Mouse (Mus musculus) liver, embryonic 16.5 days (tissue): Measurements from ENCODE around the gene Rnf167. TPM values are rescaled to one million over a fixed set of nuclear protein-coding genes. Genes with fewer than 3 reads are reported as not detected.

Experiments used
- ATAC-seq: fragments of 200-750 bp; cut with Nextera tagmentation; 2 replicates; pipeline ENCODE4 v1.8.0; 2017; ENCODE audit warnings: low read depth, mild to moderate bottlenecking, moderate number of reproducible peaks, moderate library complexity
- H3K27ac ChIP-seq: fragments of 300-500 bp; sonication (generic); 2 replicates; pipeline ENCODE4 v1.5.1; 2014; ENCODE audit warnings: mild to moderate bottlenecking, low read length
- H3K27me3 ChIP-seq: fragments of 300-500 bp; sonication (generic); 2 replicates; pipeline ENCODE4 v1.6.1; 2014; ENCODE audit warnings: low read depth, low read length, mixed read lengths; ENCODE audit not compliant: control insufficient read depth, insufficient read depth
- H3K36me3 ChIP-seq: fragments of 300-500 bp; sonication (generic); 2 replicates; pipeline ENCODE4 v1.6.1; 2014; ENCODE audit warnings: mild to moderate bottlenecking; ENCODE audit not compliant: control insufficient read depth, insufficient read depth
- H3K4me1 ChIP-seq: fragments of 300-500 bp; sonication (generic); 2 replicates; pipeline ENCODE4 v1.6.1; 2014; ENCODE audit warnings: low read depth, low read length, mixed read lengths; ENCODE audit not compliant: control insufficient read depth
- H3K4me2 ChIP-seq: fragments of 300-500 bp; sonication (generic); 2 replicates; pipeline ENCODE4 v1.6.1; 2014; ENCODE audit warnings: low read depth, low read length, mixed read lengths
- H3K4me3 ChIP-seq: fragments of 300-500 bp; sonication (generic); 2 replicates; pipeline ENCODE4 v1.5.1; 2014; ENCODE audit warnings: low read depth, mild to moderate bottlenecking, low read length
- H3K9ac ChIP-seq: fragments of 300-500 bp; sonication (generic); 2 replicates; pipeline ENCODE4 v1.6.1; 2014; ENCODE audit warnings: low read depth, low read length
- H3K9me3 ChIP-seq: fragments of 300-500 bp; sonication (generic); replicated peaks from 2 replicates; pipeline ENCODE4 v1.6.1; 2016; ENCODE audit warnings: low read length; ENCODE audit not compliant: control insufficient read depth
- WGBS: fragments of 180-500 bp; shearing (Covaris S2); extraction: QIAGEN DNeasy Blood & Tissue Kit; methylation state at CpG from one replicate; pipeline ENCODE4 v1.1.7; 2014; ENCODE audit not compliant: insufficient replicate concordance; 5-methylcytosine and 5-hydroxymethylcytosine counted together
- polyA plus RNA-seq: library from polyadenylated mRNA; unstranded; fragments of >200 nt; fragmentation: Nextera tagmentation; extraction: Ambion mirVana; gene quantifications from 2 replicates; pipeline ENCODE4 v1.2.1, GENCODE M21; 2015

The Rnf167 gene
- polyA plus RNA-seq, 1 experiment from 2014 or later: 79.6 TPM

- 79% methylated on average over 7 of the region's 7 CpGs for WGBS
- ATAC-seq: no peak
- peaks cover 10% of the 10 kb centered on the region for H3K4me1 ChIP-seq
- no peaks in the 10 kb centered on the region; the same call in 1 of the 2 replicates for H3K27me3 ChIP-seq
- no peaks in the 10 kb centered on the region; the same call in 1 of the 2 replicates for H3K36me3 ChIP-seq
- no peak overlapping the region for H3K4me3 ChIP-seq
- no peak overlapping the region for H3K27ac ChIP-seq
- H3K9me3 ChIP-seq: no peaks in the 10 kb centered on the region
- H3K9ac ChIP-seq: no peak overlapping the region
- no peak overlapping the region for H3K4me2 ChIP-seq
Observed at GRCm38 (mm10) chr11:70612505-70612904, 34.5 kb upstream of the Rnf167 start.

DNA sequence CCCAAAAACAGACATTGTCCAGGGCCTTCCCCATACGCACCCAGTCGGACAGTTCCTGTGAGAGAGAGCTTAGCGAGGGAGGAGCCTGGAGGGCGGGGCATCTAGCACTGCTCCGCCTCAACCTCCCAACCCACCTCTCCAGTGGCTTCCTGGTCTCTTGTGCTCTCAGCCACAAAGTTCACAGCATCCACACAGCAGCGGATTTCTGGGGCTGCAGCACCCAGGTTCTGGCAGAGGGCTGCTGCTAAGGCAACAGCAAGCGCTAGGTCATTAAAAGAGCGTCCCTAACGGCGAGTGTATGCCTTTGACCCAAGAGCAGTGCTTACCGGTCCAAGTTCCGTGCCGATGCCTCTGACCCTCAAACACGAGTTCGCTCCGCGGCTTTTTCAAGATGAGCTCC is 32.0 kb upstream of the Rnf167 start:
- no peaks in the 10 kb centered on the region; the same call in 1 of the 2 replicates for H3K27me3 ChIP-seq
- no peaks in the 10 kb centered on the region for H3K9me3 ChIP-seq
- H3K9ac ChIP-seq: peak overlapping the region; percentile 53
- peak overlapping the region; percentile 89 for H3K4me2 ChIP-seq
- under 1% methylated on average over 17 of the region's 17 CpGs for WGBS
- peak overlapping the region; percentile 60 for H3K4me3 ChIP-seq
- H3K27ac ChIP-seq: 0 out of 2 replicates have a peak overlapping the region, but pooled peaks have one; percentile 16
- peak; percentile 86 for ATAC-seq
- peaks cover 10% of the 10 kb centered on the region for H3K4me1 ChIP-seq
- H3K36me3 ChIP-seq: no peaks in the 10 kb centered on the region; the same call in 1 of the 2 replicates

DNA sequence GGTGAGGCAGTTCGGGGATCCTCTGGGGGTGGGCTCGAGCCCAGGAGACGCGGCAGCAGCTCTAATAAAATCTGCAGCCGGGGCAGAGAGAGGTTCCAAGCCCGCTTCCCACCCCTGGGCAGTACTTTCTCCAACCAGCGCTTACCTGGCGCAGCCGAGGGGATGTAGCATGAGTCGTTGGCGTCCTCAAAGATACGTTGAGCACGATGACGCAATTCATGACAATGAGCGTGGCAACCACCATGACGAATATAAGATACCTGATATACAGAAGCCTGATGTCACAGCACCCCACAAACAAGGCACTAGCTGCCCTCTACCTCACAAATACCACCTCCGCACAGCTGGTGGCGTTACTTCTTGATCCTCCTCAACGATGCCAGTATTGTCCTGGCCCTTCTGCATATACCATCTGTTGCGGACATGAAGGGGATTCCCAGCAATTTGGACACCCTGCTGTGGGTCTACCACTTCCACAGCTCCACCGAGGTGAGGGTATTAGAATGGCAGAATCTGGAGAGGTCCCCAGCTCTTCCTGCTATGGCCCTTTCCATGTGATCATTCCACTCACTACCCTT is 31.4 kb upstream of the Rnf167 start, which contains the start of gene 4930544D05Rik:
TSS of gene 4930544D05Rik (plus strand) at position 333 of the 578 bp plus-strand sequence.
- 0 out of 2 replicates have a peak within 1 kb of the TSS, but pooled peaks have one; percentile 16 for H3K27ac ChIP-seq
- no peaks in the 10 kb centered on the region; the same call in 1 of the 2 replicates for H3K36me3 ChIP-seq
- WGBS: 15% methylated on average over 21 of the region's 21 CpGs
- H3K9me3 ChIP-seq: no peaks in the 10 kb centered on the region
- 0 out of 2 replicates have a peak, but pooled peaks have one; percentile 9 for ATAC-seq
- H3K27me3 ChIP-seq: no peaks in the 10 kb centered on the region; the same call in 1 of the 2 replicates
- H3K9ac ChIP-seq: peak within 1 kb of the TSS; percentile 53
- peak within 1 kb of the TSS; percentile 89 for H3K4me2 ChIP-seq
- peaks cover 10% of the 10 kb centered on the region for H3K4me1 ChIP-seq
- H3K4me3 ChIP-seq: peak within 1 kb of the TSS; percentile 60

DNA sequence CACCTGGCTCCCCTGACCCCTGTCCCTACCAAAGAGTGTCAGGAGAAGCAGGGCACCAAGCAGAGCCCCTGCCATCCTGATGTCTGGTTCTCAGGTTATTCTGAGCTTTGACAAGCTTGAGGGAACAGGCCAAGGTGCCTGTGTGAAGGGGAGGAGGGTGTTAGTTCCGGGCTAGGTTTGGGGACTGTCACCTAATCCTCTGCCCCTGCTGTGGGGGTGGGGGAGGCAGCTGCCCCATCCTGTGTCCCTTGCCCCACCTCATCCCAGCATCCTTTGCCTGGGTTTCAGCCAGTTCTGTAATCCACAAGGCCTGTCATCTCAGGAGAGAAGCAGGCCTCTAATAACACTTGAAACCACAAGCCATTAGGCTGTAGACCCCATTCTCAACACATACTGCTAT is 27.9 kb upstream of the Rnf167 start, which contains the start of gene Chrne:
TSS of gene Chrne (minus strand) at position 116 of the 400 bp plus-strand sequence.
- H3K27me3 ChIP-seq: no peaks in the 10 kb centered on the region; the same call in 1 of the 2 replicates
- 36% methylated on average over 1 of the region's 1 CpGs for WGBS
- H3K36me3 ChIP-seq: no peaks in the 10 kb centered on the region
- H3K27ac ChIP-seq: no peak within 1 kb of the TSS
- ATAC-seq: no peak
- peaks cover 10% of the 10 kb centered on the region for H3K4me1 ChIP-seq
- H3K9me3 ChIP-seq: no peaks in the 10 kb centered on the region
- no peak within 1 kb of the TSS for H3K4me2 ChIP-seq
- H3K4me3 ChIP-seq: no peak within 1 kb of the TSS
- H3K9ac ChIP-seq: no peak within 1 kb of the TSS

GRCm38 (mm10) chr11:70621972-70622814 is 24.8 kb upstream of the Rnf167 start:
- no peak overlapping the region for H3K27ac ChIP-seq
- ATAC-seq: peak; percentile 70
- H3K4me2 ChIP-seq: no peak overlapping the region
- no peak overlapping the region for H3K4me3 ChIP-seq
- 51% methylated on average over 7 of the region's 7 CpGs for WGBS
- no peaks in the 10 kb centered on the region for H3K27me3 ChIP-seq
- no peaks in the 10 kb centered on the region for H3K36me3 ChIP-seq
- H3K9ac ChIP-seq: no peak overlapping the region
- no peaks in the 10 kb centered on the region for H3K9me3 ChIP-seq
- H3K4me1 ChIP-seq: no peaks in the 10 kb centered on the region

DNA sequence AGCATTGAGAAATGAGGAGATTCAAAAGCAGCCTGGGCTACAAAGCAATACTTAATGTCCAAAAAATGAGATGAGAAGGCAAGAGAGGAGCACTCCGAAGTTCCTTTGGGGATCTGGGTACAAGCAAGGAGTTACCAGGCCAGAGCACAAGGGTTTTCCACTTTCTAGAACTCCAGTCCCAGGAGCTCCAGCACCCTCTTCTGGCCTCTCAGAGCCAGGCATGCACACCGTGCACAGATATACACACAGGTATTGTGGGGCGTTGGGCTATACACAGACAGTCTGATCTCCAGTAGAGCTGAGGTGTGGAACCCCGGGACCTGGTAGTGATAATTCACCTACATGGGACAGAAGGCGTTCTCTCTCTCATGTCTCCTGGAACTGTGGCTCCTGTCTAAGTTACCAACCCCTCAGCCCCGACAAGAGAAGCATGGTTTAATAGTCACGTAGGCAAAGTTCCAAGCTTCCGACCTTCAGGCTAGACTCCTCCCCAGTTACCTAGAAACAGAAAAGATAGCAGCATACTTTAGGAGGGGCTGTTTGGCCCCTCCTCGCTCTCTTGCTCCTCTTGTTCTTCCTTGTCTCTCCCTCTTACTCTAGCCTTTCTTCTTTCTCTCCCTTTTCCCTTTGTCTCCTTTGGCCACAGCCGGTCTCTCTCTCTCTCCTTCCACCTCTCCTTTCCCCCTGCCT is 23.8 kb upstream of the Rnf167 start:
- no peaks in the 10 kb centered on the region for H3K27me3 ChIP-seq
- H3K9ac ChIP-seq: no peak overlapping the region
- no peaks in the 10 kb centered on the region for H3K4me1 ChIP-seq
- H3K4me3 ChIP-seq: no peak overlapping the region
- WGBS: 68% methylated on average over 10 of the region's 10 CpGs
- H3K27ac ChIP-seq: no peak overlapping the region
- H3K36me3 ChIP-seq: no peaks in the 10 kb centered on the region
- no peak overlapping the region for H3K4me2 ChIP-seq
- no peaks in the 10 kb centered on the region for H3K9me3 ChIP-seq
- no peak for ATAC-seq

- Histone ChIP-seq H3K4me2 (no peak overlapping the region), H3K9me3 (no peaks in the 10 kb centered on the region), H3K27ac (no peak overlapping the region), H3K27me3 (no peaks in the 10 kb centered on the region), H3K9ac (no peak overlapping the region), H3K4me3 (no peak overlapping the region), H3K4me1 (no peaks in the 10 kb centered on the region), H3K36me3 (no peaks in the 10 kb centered on the region)
- ATAC-seq: no peak
- WGBS: 31% methylated on average over 4 of the region's 4 CpGs
Observed at GRCm38 (mm10) chr11:70625473-70625872, 21.6 kb upstream of the Rnf167 start.

- H3K9me3 ChIP-seq: no peaks in the 10 kb centered on the region
- H3K4me1 ChIP-seq: no peaks in the 10 kb centered on the region
- 58% methylated on average over 4 of the region's 4 CpGs for WGBS
- no peaks in the 10 kb centered on the region for H3K36me3 ChIP-seq
- peak; percentile 14; the same call in 1 of the 2 replicates for ATAC-seq
- no peak overlapping the region for H3K9ac ChIP-seq
- no peak overlapping the region for H3K4me3 ChIP-seq
- H3K27ac ChIP-seq: no peak overlapping the region
- no peaks in the 10 kb centered on the region for H3K27me3 ChIP-seq
- no peak overlapping the region for H3K4me2 ChIP-seq
Observed at GRCm38 (mm10) chr11:70626877-70627276, 20.2 kb upstream of the Rnf167 start.
